Mouse (Mus musculus) intestine, embryonic 14.5 days (tissue): ENCODE measurements at regions not wholly inside any gene's neighbourhood (a gene's known extent, or its start where the extent isn't known, plus 50 kb on each side); places are given as distances from the start of the nearest gene placed in this dataset.

Experiments used
- ATAC-seq: fragments of 200-750 bp; cut with Nextera tagmentation; replicated peaks from 2 replicates; pipeline ENCODE4 v1.8.0; 2017; ENCODE audit warnings: low read depth, moderate number of reproducible peaks, moderate TSS enrichment, moderate library complexity; ENCODE audit not compliant: low FRiP score, low TSS enrichment
- DNase-seq: peaks from one replicate; pipeline ENCODE4 v3.0.0-alpha.2; 2018; ENCODE audit warnings: low spot score
- H3K27ac ChIP-seq: fragments of 300-500 bp; sonication (generic); 2 replicates; pipeline ENCODE4 v1.5.1; 2014; ENCODE audit warnings: low read depth, mild to moderate bottlenecking, control low read depth
- H3K27me3 ChIP-seq: fragments of 300-500 bp; sonication (generic); replicated peaks from 2 replicates; pipeline ENCODE4 v1.6.1; 2014; ENCODE audit warnings: low read length, control low read depth; ENCODE audit not compliant: control insufficient read depth, insufficient read depth
- H3K36me3 ChIP-seq: fragments of 300-500 bp; sonication (generic); 2 replicates; pipeline ENCODE4 v1.6.1; 2014; ENCODE audit warnings: low read length, control low read depth; ENCODE audit not compliant: control insufficient read depth, insufficient read depth
- H3K4me1 ChIP-seq: fragments of 300-500 bp; sonication (generic); replicated peaks from 2 replicates; pipeline ENCODE4 v1.6.1; 2014; ENCODE audit warnings: low read length, control low read depth, mixed read lengths; ENCODE audit not compliant: control insufficient read depth, insufficient read depth
- H3K4me2 ChIP-seq: fragments of 300-500 bp; sonication (generic); 2 replicates; pipeline ENCODE4 v1.6.1; 2014; ENCODE audit warnings: low read length
- H3K4me3 ChIP-seq: fragments of 300-500 bp; sonication (generic); 2 replicates; pipeline ENCODE4 v1.5.1; 2014; ENCODE audit warnings: low read depth, low read length, control low read depth, mixed read lengths
- H3K9ac ChIP-seq: fragments of 300-500 bp; sonication (generic); 2 replicates; pipeline ENCODE4 v1.6.1; 2014; ENCODE audit warnings: mild to moderate bottlenecking, low read length
- H3K9me3 ChIP-seq: fragments of 300-500 bp; sonication (generic); 2 replicates; pipeline ENCODE4 v1.6.1; 2016; ENCODE audit warnings: low read length, control low read depth; ENCODE audit not compliant: control insufficient read depth
- WGBS: fragments of 180-500 bp; shearing (Covaris S2); extraction: QIAGEN DNeasy Blood & Tissue Kit; methylation state at CpG from one replicate; pipeline ENCODE4 v1.1.7; 2014; 5-methylcytosine and 5-hydroxymethylcytosine counted together

- H3K4me3 ChIP-seq: no peak overlapping the region
- DNase-seq: no peak
- H3K9ac ChIP-seq: no peak overlapping the region
- no peaks in the 10 kb centered on the region for H3K36me3 ChIP-seq
- ATAC-seq: no peak
- no peak overlapping the region for H3K4me2 ChIP-seq
- no peaks in the 10 kb centered on the region for H3K4me1 ChIP-seq
- H3K27ac ChIP-seq: no peak overlapping the region
- no peaks in the 10 kb centered on the region for H3K9me3 ChIP-seq
- no peaks in the 10 kb centered on the region for H3K27me3 ChIP-seq
- WGBS: 79% methylated on average over 3 of the region's 3 CpGs
Measured at GRCm38 (mm10) chr13:82066674-82067270, 283.9 kb downstream of the Cetn3 start.

- no peak overlapping the region for H3K27ac ChIP-seq
- DNase-seq: no peak
- no peaks in the 10 kb centered on the region for H3K4me1 ChIP-seq
- no peaks in the 10 kb centered on the region for H3K27me3 ChIP-seq
- no peak for ATAC-seq
- no peaks in the 10 kb centered on the region for H3K9me3 ChIP-seq
- H3K36me3 ChIP-seq: no peaks in the 10 kb centered on the region
- 89% methylated on average over 1 of the region's 1 CpGs for WGBS
- no peak overlapping the region for H3K4me2 ChIP-seq
- no peak overlapping the region for H3K9ac ChIP-seq
- no peak overlapping the region for H3K4me3 ChIP-seq
Measured at GRCm38 (mm10) chr13:82072449-82072848, 289.6 kb downstream of the Cetn3 start.

DNA sequence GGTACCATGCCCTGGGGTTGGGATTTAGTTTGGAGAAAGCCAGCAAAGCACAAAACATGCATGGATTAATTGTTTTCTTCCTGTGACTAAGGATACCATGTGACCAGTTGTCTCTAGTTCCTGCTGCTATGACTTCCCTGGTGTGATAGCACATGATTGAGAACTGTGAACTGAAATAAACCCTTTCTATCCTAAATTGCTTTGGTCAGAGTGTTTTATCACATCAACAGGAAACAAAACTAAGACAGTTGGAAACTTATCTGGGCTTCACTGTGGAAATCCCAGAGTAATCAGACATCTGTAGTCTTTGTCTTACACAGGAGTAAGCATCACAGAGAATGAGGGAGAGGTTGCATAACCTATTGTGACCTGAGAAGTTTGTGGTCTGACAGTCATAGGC lies 290.5 kb downstream of the Cetn3 start:
- H3K9me3 ChIP-seq: no peaks in the 10 kb centered on the region
- ATAC-seq (no peak), DNase-seq (no peak)
- no peak overlapping the region for H3K4me3 ChIP-seq
- no peaks in the 10 kb centered on the region for H3K27me3 ChIP-seq
- H3K4me2 ChIP-seq: no peak overlapping the region
- no peak overlapping the region for H3K27ac ChIP-seq
- H3K4me1 ChIP-seq: no peaks in the 10 kb centered on the region
- H3K36me3 ChIP-seq: no peaks in the 10 kb centered on the region
- H3K9ac ChIP-seq: no peak overlapping the region

- Histone ChIP-seq H3K9ac (no peak overlapping the region), H3K4me3 (no peak overlapping the region), H3K4me2 (no peak overlapping the region), H3K27ac (no peak overlapping the region), H3K36me3 (no peaks in the 10 kb centered on the region), H3K27me3 (no peaks in the 10 kb centered on the region), H3K9me3 (no peaks in the 10 kb centered on the region), H3K4me1 (no peaks in the 10 kb centered on the region)
- DNase-seq (no peak), ATAC-seq (no peak)
- WGBS: 86% methylated on average over 2 of the region's 2 CpGs
Measured at GRCm38 (mm10) chr13:82081375-82081774, 298.5 kb downstream of the Cetn3 start.

DNA sequence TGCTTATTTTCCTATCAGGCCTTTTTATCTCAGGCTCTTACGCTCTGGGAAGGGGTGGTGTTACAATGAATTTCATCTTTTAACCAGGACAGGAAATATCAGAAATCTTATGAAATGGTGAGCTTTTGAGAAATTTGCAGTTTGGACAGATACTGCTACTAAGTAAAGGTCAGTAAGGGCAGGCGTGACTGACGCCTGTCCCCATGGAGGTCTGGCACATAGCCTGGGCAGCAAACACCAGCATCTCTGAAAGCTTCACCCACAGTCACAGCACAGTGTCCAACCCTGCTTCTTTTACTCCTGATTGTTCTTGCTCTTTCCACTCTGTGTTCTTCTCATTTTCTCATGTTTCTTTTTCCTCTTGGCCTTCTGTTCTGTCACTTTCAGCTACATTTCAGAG lies 304.8 kb downstream of the Cetn3 start:
- WGBS: 72% methylated on average over 3 of the region's 3 CpGs
- H3K4me2 ChIP-seq: no peak overlapping the region
- no peak overlapping the region for H3K27ac ChIP-seq
- H3K4me1 ChIP-seq: no peaks in the 10 kb centered on the region
- DNase-seq: no peak
- no peaks in the 10 kb centered on the region for H3K36me3 ChIP-seq
- H3K4me3 ChIP-seq: no peak overlapping the region
- H3K9me3 ChIP-seq: no peaks in the 10 kb centered on the region
- H3K9ac ChIP-seq: no peak overlapping the region
- no peak for ATAC-seq
- H3K27me3 ChIP-seq: no peaks in the 10 kb centered on the region

GRCm38 (mm10) chr13:82092186-82092585 lies 309.3 kb downstream of the Cetn3 start:
- no peak overlapping the region for H3K9ac ChIP-seq
- DNase-seq (no peak), ATAC-seq (no peak)
- no peak overlapping the region for H3K4me3 ChIP-seq
- 81% methylated on average over 5 of the region's 5 CpGs for WGBS
- H3K27me3 ChIP-seq: no peaks in the 10 kb centered on the region
- no peaks in the 10 kb centered on the region for H3K36me3 ChIP-seq
- H3K9me3 ChIP-seq: no peaks in the 10 kb centered on the region
- H3K27ac ChIP-seq: no peak overlapping the region
- H3K4me2 ChIP-seq: no peak overlapping the region
- H3K4me1 ChIP-seq: no peaks in the 10 kb centered on the region

GRCm38 (mm10) chr13:82106032-82106431 lies 323.2 kb downstream of the Cetn3 start:
- Histone ChIP-seq H3K9me3 (no peaks in the 10 kb centered on the region), H3K27ac (no peak overlapping the region), H3K36me3 (no peaks in the 10 kb centered on the region), H3K4me2 (no peak overlapping the region), H3K4me3 (no peak overlapping the region), H3K4me1 (no peaks in the 10 kb centered on the region), H3K9ac (no peak overlapping the region), H3K27me3 (no peaks in the 10 kb centered on the region)
- 81% methylated on average over 2 of the region's 2 CpGs for WGBS
- ATAC-seq (no peak), DNase-seq (no peak)

DNA sequence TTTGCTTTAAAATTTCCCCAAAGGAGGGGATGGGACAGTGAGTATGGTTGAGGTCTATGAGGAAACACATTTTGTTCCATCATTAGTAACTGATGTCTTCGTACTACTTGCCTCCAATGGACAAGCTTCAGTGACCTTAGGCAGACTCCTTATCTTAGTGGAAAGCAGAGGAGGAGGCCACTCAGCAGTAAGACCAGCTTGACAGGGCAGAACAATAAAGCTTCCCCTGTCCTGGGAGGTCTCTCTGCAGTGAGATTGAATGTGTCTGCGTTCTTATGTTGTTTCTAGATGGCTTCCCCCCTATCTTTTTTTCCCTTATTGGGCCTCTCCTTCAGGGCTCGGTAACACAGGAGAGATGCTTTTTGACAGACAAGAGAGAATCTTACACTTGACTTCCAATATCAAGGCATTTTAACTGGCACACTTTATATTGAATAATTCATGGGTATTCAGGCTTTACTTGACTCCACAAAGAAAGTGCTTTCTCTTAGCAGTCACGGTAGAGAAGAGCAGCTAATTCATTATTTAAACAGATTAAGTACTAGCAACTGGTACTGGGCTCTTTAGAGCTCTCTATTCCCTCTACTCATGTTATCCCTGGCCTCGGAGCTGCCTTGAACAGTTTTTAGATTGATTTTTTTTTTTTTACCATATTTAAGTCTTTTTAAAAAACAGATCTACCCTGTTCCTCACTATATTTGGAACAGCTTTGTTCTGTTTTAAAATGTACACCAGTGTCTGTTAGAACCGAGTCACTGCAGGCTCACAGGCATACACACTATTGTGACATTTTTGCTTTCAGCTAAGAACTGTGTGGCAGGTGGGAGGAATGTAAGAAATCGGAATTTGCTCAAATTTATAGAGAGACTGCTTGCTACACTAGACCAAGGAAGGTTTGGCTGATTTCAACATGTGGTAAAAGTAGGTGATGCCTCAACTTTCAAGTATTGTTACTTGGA lies 347.2 kb downstream of the Cetn3 start:
- WGBS: 66% methylated on average over 7 of the region's 7 CpGs
- no peaks in the 10 kb centered on the region for H3K9me3 ChIP-seq
- no peak overlapping the region for H3K27ac ChIP-seq
- H3K9ac ChIP-seq: no peak overlapping the region
- H3K27me3 ChIP-seq: no peaks in the 10 kb centered on the region
- H3K4me1 ChIP-seq: no peaks in the 10 kb centered on the region
- ATAC-seq (no peak), DNase-seq (no peak)
- H3K4me3 ChIP-seq: no peak overlapping the region
- no peak overlapping the region for H3K4me2 ChIP-seq
- H3K36me3 ChIP-seq: no peaks in the 10 kb centered on the region
